Mouse (Mus musculus) cerebellum, adult 8-10 months (tissue): Measurements from ENCODE around the gene Cfap77.

ENCODE experiments used
- DNase-seq: peaks from one replicate; pipeline ENCODE4 v3.0.0; 2022

Cfap77 gene

DNA sequence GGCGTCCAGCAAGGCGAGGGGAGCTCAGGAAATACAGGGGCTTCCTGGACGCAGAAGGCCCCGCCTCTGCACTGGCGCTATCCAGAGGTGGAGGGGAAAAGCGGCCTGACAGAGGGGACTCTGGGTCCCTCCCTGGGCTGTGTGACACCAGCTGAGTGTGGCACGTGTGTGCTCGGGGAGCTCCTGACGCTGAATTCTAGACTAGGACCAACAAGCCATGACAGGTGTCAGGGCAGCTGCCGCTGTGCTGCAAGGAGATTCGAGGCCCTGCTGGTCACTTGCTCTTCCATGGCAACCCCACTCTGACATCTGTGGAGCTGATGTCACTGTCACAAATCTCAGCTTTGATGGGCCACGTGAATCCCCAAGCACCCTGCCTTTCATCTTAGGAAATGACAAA is 60.9 kb downstream of the Cfap77 start:
- no peak for DNase-seq

DNA sequence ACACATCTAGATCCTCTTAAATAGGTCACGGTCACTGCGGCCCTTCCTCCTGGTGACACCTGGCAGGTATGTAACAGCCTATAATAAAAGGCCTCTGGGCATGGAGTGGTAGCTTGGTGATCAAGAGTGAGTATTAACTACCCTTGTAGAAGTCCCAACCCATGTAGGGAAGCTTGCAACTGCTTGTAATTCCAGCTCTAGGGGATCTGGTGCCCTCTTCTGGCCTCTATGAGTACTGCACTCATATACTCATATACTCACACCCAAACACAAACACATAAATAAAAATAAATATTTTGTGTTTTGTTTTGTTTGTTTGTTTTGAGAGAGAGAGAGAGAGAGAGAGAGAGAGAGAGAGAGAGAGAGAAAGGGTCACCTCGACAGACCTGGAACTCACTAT is 66.1 kb downstream of the Cfap77 start:
- DNase-seq = no peak

DNA sequence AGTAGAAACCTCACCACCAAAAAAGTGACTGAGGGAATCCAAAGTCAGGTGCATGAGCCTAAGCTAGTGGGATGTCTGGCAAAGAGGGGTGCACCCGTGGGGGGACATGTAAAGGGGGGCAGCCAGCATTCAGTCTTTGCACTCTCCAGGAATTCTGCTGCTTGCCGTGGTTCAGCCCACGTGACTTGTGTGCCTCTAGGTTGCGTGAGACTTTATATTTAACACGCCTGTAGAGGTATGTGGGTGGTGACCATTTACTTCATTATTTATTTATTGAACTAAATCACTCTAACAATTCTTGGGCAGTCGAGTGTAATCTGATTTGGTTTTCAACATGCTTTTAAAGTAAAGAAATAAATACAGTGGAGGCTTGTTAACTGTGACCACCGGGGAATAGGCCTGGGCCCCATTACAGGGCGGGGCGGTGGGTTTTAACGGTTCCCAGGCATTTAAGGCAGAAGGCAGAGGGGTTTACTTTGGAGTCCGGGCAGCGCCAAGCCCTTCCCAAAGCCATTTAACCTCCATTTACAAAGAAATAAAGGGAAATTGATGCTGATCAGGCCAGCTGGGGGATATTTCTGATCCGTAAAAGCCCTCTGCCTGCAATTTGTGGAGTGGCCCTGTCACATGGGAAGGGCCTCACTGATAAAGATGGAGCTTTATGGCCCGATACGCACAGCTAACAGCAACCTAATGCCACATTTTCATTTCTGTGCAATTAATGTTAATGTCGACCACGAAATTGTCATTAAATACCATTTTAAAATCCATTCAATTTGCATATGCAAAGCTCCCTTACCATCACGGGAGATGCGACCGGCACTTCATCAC is 74.6 kb downstream of the Cfap77 start:
- DNase-seq = no peak

DNA sequence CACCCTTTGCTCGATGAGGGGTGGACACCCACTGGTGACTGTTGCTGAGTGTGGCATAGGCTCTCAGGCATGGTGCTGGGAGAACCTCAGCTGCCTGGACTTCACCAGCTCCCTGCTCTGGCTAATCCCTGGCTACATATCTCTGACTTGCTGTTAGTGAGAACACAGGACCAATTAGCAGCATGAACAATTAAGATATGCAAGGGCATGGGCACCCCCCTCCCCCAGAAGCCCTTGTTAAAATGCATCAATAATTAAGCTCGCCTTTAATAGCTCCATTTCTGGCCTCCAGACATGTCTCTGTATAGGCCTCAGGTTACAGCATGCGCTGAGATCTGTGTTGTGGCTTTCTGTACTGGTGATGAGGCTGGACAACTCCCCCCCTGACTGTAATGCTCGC is 76.4 kb downstream of the Cfap77 start:
- DNase-seq = no peak

DNA sequence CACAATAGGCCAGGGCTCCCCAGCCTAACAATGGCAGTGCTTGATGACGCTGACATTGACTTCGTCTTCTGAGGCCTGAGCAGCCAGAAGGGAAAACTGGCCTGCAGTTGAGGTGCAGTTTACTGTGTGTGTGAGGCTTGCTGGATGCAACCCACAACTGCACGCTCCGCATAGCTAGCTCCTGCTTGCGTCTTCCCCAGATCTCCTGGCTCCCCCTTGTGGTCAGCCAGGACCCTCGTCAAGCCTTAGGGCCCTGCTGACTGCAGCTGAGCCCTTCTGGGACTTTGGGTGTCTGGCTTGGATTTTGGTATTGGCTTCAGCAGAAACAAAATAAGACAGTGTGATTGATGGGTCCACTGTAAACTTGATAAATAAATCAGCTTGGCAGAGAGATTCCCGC is 78.2 kb downstream of the Cfap77 start:
- peak; percentile 68 for DNase-seq

DNA sequence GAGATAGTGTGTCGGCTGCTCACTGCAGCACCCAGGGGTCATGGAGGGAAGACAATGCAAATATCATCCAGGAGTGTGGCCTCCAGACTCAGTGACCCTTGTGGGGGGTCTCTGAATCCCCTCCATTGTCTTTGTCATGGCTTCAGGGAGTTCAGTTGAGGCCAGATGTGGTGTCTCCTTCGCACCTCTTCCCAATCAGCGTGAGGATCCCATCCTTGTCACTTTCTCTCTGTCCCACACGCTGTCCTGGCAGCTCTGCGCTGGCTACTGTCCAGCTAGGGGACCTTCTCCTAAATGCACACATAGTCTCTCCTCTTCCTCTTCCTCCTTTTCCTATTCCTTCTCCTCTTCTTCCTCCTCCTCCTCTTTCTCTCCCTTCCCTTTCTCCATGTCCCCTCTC is 79.3 kb downstream of the Cfap77 start:
- DNase-seq = no peak

DNA sequence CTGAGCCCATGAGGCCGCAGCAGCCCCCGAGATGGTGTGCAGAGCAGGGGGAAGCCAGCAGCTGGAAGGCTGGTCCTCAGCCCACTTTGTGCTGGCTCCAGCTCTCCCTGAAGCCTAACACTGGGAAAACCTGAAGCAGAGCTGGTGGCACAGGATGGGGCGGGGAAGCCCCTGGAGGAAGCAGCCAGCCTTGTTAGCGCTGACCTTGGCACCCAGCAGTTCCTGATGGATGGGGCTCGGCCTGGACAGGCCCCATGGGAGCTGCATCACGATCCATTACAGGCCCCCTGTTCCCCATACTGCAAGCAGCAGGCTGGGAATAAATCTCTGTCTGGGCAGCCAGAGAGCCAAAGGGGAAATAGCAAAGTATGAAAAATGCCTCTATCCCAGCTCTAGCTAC is 80.3 kb downstream of the Cfap77 start:
- no peak for DNase-seq

DNA sequence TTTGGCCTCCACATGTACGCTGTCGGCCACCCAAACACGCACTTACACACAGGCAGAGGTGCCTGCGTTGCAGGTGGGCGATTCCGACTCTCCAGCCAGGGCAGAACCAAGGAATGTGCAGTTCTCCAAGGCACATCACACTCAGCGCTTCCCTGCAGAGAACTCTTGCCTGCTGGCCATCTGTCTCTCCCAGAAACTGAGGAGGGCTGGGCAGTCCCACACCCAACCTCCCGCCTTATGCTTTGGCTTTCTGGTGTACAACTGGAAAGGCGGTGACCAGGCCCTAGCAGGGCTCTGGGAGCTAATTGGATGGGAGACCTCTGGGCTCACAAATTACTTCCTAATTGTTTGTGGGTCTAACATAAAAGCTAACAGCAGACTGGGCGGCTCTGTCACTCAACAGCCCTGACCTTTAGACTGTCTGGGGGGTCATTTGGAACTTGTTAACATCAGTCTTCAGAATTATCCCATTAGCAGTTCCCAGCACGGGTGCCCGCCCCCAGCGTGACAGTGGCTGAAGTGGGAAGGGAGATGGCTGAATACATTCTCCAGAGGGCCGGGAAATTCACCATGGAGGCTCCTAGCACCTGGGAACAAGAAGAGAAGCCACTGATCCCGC is 80.9 kb downstream of the Cfap77 start:
- peak; percentile 36 for DNase-seq

DNA sequence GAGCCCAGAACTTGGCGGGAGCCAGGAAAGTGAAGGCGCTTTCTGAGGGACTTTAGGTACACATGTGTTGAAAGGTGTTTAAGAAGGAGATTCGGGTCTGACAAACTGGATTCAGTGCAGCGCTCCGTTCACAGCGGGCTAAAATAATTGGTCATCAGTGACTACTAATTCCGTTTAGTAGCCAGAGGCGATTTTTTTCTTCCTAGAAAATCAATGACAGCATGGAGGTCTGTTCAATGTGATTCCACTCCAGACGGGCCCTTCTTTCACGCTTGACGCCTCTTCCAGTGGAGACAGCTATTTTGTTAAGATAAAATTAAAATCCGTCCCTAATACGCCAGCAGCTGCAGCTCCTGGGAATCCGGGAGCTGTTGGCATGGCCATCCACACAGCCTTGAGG is 84.4 kb downstream of the Cfap77 start:
- no peak for DNase-seq

DNA sequence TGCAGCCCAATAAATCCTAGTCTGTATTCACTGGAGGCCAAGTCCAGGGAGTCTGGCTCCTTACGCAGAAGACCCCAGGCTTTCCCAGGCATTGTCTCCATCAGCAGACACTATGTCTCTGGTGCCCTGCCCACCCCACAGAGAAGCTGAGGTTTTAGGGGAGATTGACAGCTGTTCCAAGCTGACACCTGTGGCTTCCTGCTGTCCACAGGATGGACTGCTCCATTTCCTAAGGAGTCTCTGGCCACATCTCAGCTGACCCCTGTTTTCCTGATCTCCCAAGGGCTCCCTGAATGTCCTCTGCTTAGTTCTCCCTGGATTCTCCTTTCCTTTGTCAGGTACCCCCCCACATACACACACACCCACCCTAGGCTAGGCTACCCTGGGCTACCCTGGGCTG is 86.6 kb downstream of the Cfap77 start:
- no peak for DNase-seq

DNA sequence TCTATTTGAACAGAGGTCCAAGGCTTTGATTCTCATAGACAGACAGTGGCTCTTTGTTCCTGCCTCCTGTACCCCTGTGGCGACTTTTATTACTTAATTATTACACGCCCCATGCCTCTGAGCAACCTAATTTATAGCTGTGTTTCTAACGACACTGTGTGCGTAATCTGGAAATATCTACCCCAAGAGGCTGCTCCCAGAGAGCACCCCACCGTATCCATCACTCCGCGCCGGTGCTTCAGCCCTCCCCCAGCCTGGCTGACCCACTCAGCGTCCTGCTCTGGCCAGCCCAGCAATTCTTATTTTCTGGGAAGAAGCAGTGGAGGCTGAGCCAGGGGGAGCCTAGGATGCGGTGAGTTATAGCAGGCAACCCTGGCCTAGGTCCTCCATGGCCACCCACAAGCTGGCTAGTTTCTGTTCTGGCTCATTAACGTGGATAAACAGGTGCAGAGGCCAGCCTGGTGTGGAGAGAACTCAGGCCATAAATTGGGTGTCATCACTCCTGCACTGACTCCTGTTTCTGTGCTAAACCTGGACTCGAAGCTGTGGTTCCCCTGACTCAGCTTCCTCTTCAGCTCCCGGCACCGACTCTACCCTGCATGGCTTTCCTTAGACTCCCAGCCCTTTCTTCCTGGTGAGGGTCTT is 88.6 kb downstream of the Cfap77 start:
- no peak for DNase-seq

DNA sequence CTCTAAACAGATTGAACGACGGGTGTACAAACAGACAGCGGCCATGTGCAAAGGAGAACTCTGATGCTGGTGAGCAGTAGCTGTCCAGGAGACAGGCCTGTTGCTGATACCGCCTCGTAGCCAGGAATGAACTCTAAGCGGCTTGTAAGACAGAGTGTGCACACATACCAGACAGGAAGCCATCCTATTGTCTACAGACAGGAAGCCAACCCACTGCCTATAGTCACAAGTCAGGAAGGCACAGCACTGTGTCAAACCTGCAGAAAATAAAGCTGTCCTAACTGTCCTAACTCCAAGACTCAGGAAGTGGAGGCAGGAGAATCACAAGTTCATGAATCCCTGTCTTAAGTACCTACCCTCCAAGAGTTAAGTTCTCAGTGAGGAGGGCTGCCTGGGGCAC is 91.3 kb downstream of the Cfap77 start:
- DNase-seq = no peak

DNA sequence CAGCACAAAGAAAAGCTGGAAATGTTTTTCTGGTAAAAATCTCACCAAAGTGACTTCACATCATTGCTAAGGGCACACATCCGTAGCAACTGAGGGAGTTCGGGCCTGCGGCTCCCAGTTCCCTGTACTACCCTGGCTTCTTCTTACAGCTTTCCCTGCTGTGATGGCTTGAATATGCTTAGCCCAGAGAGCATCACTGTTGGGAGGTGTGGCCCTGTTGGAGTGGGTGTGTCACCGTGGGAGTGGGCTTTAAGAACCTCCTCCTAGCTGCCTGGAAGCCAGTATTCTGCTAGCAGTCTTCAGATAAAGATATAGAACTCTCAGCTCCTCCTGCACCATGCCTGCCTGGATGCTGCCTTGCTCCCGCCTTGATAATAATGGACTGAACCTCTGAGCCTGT is 93.2 kb downstream of the Cfap77 start:
- DNase-seq = no peak

DNA sequence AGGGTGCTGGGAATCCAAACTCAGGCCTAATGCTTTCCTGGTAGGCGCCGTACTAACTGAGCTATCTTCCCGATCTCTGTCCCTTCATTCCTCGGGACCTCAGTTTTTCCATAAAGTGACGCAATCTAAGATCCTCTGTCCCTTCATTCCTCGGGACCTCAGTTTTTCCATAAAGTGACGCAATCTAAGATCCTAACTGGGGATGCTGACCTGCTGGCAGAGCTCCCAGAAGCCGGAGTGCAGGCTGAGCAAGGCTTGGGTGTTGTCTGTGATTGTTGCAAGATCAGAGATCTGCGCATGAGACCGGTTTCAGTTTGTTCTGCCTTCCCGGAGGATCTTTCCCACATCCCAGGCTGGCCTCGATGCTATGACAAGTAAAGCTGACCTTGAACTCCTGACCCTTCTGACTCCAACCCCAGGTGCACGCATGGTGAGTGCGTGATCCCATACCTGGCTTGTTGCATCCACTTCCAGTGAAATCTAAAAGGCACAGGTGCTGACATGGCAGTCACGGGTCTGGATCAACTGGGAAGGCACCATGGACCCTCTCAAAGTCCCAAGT is 93.8 kb downstream of the Cfap77 start:
- no peak for DNase-seq

DNA sequence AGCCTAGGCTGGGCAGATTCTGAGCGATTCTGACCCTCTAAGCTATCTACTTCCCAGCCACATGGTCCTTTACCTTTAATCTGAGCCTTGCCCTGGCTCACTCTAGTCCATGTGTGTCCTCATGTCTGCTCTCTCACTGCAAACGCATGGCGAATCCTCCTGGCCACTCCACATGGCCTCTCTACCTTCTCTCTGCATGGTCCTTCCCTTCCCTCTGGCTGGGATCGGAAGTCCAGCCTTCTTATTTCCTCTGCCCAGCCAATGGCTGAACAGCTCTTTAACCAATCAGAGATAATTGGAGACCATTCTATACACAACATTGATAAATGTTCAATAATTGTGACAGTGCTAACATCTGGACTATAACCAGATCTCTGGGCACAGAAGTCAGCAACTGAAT is 98.0 kb downstream of the Cfap77 start:
- no peak for DNase-seq

DNA sequence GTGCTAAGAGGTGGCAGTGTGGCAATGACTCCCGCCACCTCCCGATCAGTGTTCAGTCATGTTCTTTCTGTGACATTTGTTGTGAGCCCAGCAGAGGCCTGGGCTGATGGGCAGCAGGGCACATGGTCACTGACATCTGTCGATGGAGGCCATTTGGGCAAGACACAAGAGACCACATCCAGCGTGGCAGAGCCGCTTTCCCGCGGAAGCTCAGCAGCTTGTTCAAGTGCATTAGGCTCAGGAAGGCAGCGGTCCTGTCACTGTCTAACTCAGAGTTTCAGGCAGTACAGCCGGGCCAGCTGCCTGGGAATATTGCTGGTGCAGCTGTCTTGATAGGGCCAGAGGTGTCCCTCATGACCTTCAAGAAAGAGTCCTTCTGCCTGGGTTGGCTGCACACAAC is 100.3 kb downstream of the Cfap77 start:
- DNase-seq = no peak

DNA sequence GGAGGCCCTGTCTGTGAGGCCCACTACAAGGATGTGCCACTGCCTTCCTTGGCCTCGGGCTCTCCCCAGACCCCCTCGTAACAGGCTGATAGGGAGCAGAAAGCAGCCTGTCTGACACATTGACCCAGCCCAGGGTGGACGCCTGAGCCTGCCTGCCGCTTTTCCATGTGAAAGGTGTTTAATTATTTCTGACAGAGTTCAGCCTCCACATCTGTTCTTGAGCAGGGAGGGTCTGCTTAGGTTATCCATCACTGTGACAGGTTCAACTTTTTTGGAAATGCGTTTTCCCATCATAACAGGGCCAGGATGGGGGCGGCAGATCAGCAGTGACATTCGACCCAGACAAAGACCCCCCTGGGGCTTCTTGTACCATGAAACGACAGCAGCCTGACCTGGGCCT is 101.9 kb downstream of the Cfap77 start:
- DNase-seq = no peak

DNA sequence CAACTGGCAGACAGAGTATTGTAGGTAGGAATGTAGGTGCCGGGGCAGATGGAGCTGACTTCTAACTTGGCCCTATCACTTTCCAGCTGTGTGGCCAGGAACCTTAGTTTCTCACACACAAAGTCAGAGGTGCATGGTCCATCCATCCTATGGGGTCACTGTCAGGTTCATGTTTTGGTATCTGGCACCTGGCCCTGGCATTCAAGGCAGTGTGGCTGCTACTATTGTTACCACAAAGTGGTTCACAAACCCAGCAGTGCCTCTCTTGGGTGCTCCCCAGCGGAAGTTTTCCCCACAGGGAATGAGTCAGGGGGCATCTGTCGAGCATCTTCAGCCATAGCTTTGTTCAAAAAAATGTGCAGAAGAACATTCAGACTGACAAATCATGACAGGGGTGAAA is 108.6 kb downstream of the Cfap77 start:
- no peak for DNase-seq

DNA sequence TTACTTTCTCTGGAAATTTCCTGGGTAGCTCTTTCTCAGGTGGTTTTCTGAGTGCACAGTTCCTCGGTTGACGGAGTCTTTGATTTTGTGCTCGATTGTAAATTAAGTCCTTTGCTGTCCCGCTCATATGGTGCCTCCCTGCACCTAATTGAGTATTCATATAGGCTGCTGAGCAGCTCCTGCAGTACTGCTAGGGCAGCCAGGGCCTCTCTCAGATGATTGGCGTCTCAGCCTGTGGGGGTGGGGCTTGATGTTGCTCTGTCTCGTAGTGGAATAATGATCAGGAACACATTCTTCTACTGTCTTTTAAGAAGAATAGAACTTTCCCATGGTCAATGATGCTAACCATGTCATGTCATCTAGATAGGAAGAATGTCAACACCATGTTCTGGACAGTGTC is 109.5 kb downstream of the Cfap77 start:
- DNase-seq = no peak

DNA sequence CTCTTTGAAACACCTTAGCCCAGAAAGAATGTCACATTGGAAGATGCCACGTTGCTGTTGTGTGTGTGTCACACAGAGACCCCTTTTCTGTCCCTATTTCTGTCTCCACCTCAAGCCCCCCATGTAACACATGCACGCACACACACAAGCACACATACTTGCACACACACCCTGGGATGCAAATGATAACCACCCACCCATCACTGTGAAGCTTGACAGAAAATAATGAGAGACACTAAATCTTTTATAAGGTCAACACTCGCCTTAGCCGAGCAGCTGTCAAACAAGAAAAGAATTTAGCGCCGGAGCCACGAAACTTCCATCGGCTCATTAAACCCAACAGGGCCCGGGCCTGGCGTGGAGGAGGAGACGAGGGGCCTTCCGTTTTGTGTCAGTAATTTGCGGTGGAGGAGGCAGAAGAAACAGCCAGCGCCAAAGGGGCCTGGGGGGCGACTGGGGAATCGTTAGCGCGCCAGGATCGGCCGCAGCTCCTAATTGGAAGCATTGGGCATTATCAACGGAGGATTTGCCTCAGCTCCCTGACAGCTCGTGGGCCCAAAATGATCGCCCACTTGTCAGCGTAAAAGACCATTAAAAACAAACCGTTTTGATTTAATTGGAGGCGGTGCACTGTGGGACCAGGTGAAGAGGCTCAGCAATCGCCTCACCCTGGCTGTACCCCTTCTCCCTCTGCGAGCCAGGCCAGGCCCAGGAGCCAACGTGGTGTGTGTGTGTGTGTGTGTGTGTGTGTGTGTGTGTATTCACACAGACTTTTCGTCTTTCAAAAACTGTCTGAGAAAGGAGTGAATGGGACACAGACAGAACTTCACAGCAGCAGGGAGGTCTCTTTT is 111.0 kb downstream of the Cfap77 start:
- DNase-seq = no peak

DNA sequence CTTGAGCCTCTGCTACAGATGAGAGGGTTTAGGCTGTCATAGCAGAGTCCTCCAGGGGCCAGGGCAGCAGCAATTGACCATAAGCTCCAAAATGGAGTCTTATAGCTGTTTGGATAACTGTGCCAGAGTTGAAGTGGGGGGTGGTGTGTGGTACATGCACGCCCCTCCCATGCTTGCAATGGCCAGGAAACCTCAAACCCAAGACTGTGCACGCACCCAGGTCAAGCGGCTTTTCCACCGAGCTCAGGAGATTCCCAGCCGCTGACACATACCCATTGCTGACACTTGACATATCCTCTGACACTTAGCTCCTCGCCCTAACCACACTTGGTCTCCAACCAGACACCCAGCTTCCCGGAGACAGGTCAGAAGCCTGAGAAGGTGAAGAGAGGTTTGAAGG is 115.9 kb downstream of the Cfap77 start:
- no peak for DNase-seq

DNA sequence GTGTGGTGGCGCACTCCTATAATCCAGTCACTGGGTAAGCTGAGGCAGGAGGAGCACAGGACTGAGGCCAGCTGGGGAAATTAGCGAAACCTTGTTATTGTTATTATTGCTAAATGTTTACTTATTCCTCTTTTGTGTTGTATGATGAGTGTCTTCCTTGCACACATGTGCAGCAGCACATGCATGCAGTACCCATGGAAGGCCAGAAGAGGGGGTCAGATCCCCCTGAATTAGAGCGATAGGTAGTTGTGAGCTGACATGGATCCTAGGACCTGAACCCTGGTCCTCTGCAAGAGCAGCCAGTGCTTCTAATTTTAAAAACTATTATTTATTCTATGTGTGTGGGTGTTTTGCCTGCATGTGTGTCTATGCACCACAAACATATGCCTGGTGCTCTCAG is 124.3 kb downstream of the Cfap77 start:
- no peak for DNase-seq

DNA sequence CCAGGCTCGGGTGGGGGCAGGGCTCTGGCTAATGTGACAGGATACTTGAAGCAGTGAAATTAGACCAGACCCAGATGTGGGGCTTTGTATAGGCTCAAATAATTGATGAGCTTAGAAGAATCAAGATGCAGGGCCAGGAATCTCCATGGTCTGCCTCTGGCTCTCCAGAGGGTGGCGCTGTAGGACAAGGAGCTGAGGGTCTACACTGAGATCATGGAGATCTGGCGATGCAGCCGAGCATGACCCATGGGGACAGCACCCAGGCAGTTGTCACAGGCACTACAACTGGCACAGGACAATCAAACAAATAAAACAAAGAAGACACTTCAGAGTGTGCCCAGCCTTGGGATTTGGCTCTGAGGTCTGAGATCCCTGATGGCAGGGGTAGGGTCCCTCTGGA is 131.0 kb downstream of the Cfap77 start:
- peak; percentile 65 for DNase-seq
